Mouse (Mus musculus): Measurements from ENCODE around the gene Olfr20.
"Not testable (repeated sequence)": the region's sequence is repeated elsewhere in the genome, so short reads cannot be mapped to it uniquely, and the experiment has no call there.

DNA sequence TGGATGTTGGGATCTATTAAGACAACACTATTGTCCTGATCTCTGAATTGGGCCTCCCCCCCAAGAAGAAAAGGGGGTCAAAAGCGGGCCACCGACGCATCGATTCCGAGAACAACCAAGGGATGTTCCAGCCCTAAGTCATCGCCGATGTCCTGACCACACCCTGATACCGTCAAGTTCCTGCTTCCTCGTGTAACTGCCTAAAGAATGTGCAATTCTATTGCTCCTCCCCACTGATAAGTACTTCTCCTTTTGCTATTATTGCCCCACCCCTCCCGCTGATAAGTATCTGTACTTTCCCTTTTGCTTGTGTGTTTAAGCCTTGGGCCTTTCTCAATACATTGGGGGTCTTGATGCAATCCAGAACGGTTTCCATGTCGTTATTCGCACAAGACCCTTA lies 29.5 kb upstream of the Olfr20 start:
- TF ChIP-seq CTCF (IDR thresholded peaks at IDR 0.05); POLR2A (IDR thresholded peaks at IDR 0.05; ENCODE audit: insufficient read depth, low read depth, low read length): not testable (repeated sequence)

Measured in heart, adult 2 months (tissue).